Mouse (Mus musculus): ENCODE measurements around the gene Rpl36a-ps1. TPM values are rescaled to one million over a fixed set of nuclear protein-coding genes. Genes with fewer than 3 reads are reported as not detected.

Gene Rpl36a-ps1
- polyA plus RNA-seq, 1 experiment from 2014 or later, result 3.6 TPM

DNA sequence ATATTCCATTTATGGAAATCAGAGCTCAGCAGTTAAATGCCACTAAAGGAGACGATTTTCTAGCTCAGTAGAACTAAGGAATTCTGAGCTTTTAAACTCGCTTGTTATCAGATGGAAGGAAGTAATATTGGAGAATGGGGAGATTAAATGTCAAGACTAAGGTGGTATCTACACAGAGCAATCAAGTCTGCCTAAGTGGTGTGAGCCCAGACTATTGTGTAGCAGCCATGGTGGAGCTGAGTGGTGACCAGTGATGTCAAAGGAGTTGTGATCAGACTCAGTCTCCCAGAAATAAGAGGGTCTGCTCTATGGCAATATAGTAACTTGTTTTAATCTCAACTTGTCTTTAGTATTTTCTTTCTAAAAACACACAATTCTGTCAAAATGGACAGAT is 16.8 kb upstream of the Rpl36a-ps1 start:
- no peaks in the 10 kb centered on the region for H3K36me3 ChIP-seq (ENCODE audit: control insufficient read depth, insufficient read depth, low read length)
- no peaks in the 10 kb centered on the region for H3K9me3 ChIP-seq (ENCODE audit: control insufficient read depth, low read length)
- no peak overlapping the region for H3K9ac ChIP-seq (ENCODE audit: low read length)
- TF ChIP-seq EP300 (optimal IDR thresholded peaks at IDR 0.05) (no peak), CTCF (IDR thresholded peaks at IDR 0.05; ENCODE audit: low read depth) (no peak)
- H3K4me2 ChIP-seq (replicated peaks; ENCODE audit: low read depth), result no peak overlapping the region
- H3K4me3 ChIP-seq (ENCODE audit: low read depth, low read length), result no peak overlapping the region
- H3K27me3 ChIP-seq (ENCODE audit: control insufficient read depth, insufficient read depth, low read length), result no peaks in the 10 kb centered on the region
- no peak for ATAC-seq (ENCODE audit: low FRiP score, low TSS enrichment)
- no peak for DNase-seq (ENCODE audit: low spot score)
- WGBS, result 42% methylated on average over 2 of the region's 2 CpGs
- H3K27ac ChIP-seq (replicated peaks), result no peak overlapping the region
- no peaks in the 10 kb centered on the region for H3K4me1 ChIP-seq (replicated peaks; ENCODE audit: control insufficient read depth, insufficient read depth)

DNA sequence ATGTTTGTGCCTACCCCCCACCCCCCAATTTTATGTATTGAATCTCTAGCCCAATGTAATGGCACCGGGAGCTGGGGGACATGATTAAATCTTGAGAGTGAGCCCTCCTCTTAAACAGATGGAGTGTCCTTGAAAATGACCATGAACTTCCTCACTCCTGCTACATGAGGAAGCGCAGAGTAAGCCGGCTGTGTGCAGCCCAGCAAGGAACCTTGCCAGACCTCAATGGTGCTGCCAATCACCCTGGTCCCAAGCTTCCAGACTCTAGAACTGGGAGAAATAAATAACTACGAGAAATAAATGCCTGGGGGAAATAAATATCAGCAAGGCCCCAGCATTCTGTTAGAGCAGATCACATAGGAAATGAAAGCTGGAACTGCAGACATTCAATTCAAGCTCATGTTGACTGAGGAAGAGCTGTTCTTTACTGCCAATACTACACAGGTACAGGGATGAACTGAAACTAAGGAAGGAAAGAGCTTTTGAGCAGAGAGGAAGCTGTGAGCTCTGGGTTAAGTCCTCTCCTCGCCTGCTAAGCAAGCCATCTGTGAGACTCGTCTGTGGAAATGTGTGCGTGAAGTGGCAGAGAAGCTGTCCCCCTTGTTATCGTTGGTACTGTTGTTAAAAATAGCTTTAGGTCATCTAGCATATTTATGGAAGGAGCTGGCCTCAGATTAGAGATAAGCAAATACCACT is 16.3 kb upstream of the Rpl36a-ps1 start:
- H3K27me3 ChIP-seq (ENCODE audit: control insufficient read depth, insufficient read depth, low read length), result no peaks in the 10 kb centered on the region
- H3K9ac ChIP-seq (ENCODE audit: low read length), result no peak overlapping the region
- no peak for ATAC-seq (ENCODE audit: low FRiP score, low TSS enrichment)
- H3K4me3 ChIP-seq (ENCODE audit: low read depth, low read length), result no peak overlapping the region
- no peaks in the 10 kb centered on the region for H3K36me3 ChIP-seq (ENCODE audit: control insufficient read depth, insufficient read depth, low read length)
- no peak overlapping the region for H3K4me2 ChIP-seq (replicated peaks; ENCODE audit: low read depth)
- H3K9me3 ChIP-seq (ENCODE audit: control insufficient read depth, low read length), result no peaks in the 10 kb centered on the region
- 47% methylated on average over 8 of the region's 8 CpGs for WGBS
- DNase-seq (ENCODE audit: low spot score), result no peak
- no peaks in the 10 kb centered on the region for H3K4me1 ChIP-seq (replicated peaks; ENCODE audit: control insufficient read depth, insufficient read depth)
- no peak overlapping the region for H3K27ac ChIP-seq (replicated peaks)
- TF ChIP-seq EP300 (optimal IDR thresholded peaks at IDR 0.05), result no peak
- TF ChIP-seq CTCF (IDR thresholded peaks at IDR 0.05; ENCODE audit: low read depth), result no peak

- H3K9me3 ChIP-seq (ENCODE audit: control insufficient read depth, low read length), result no peaks in the 10 kb centered on the region
- H3K36me3 ChIP-seq (ENCODE audit: control insufficient read depth, insufficient read depth, low read length), result no peaks in the 10 kb centered on the region
- H3K27me3 ChIP-seq (ENCODE audit: control insufficient read depth, insufficient read depth, low read length), result no peaks in the 10 kb centered on the region
- WGBS, result 67% methylated on average over 2 of the region's 2 CpGs
- H3K27ac ChIP-seq (replicated peaks), result no peak overlapping the region
- no peak overlapping the region for H3K9ac ChIP-seq (ENCODE audit: low read length)
- H3K4me3 ChIP-seq (ENCODE audit: low read depth, low read length), result no peak overlapping the region
- no peaks in the 10 kb centered on the region for H3K4me1 ChIP-seq (replicated peaks; ENCODE audit: control insufficient read depth, insufficient read depth)
- no peak for DNase-seq (ENCODE audit: low spot score)
- no peak overlapping the region for H3K4me2 ChIP-seq (replicated peaks; ENCODE audit: low read depth)
- no peak for TF ChIP-seq EP300 (optimal IDR thresholded peaks at IDR 0.05)
- no peak for TF ChIP-seq CTCF (IDR thresholded peaks at IDR 0.05; ENCODE audit: low read depth)
- ATAC-seq (ENCODE audit: low FRiP score, low TSS enrichment), result no peak
Observed at GRCm38 (mm10) chr14:98992482-98992881, 1.6 kb downstream of the Rpl36a-ps1 start.

DNA sequence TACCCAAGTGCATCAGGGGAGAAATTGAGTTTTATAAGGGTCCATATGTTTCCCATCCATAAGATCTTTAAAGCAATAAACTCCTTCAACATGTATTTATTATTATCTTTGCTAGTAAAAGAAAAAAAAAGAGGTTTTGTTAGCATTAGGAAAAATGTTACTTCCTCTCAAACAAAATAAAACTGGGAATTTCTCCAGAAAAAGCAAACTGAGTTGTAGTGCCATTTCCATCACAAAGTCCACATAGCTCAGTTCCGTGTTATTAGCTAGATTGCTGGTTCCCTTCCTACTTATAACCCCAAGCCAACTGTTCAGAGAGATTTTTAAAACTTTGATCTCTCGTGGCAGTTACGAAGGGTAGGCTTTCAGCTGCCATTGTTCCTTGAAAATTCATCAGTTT is 3.5 kb downstream of the Rpl36a-ps1 start:
- Histone ChIP-seq H3K4me1 (replicated peaks; ENCODE audit: control insufficient read depth, insufficient read depth) (no peaks in the 10 kb centered on the region), H3K27ac (replicated peaks) (no peak overlapping the region), H3K36me3 (ENCODE audit: control insufficient read depth, insufficient read depth, low read length) (no peaks in the 10 kb centered on the region), H3K9me3 (ENCODE audit: control insufficient read depth, low read length) (no peaks in the 10 kb centered on the region), H3K4me2 (replicated peaks; ENCODE audit: low read depth) (no peak overlapping the region), H3K9ac (ENCODE audit: low read length) (no peak overlapping the region), H3K4me3 (ENCODE audit: low read depth, low read length) (no peak overlapping the region), H3K27me3 (ENCODE audit: control insufficient read depth, insufficient read depth, low read length) (no peaks in the 10 kb centered on the region)
- ATAC-seq (ENCODE audit: low FRiP score, low TSS enrichment) (no peak), DNase-seq (ENCODE audit: low spot score) (no peak)
- 63% methylated on average over 3 of the region's 3 CpGs for WGBS
- TF ChIP-seq EP300 (optimal IDR thresholded peaks at IDR 0.05), result no peak
- TF ChIP-seq CTCF (IDR thresholded peaks at IDR 0.05; ENCODE audit: low read depth), result no peak

- ATAC-seq (ENCODE audit: low FRiP score, low TSS enrichment), result no peak
- no peak for TF ChIP-seq EP300 (optimal IDR thresholded peaks at IDR 0.05)
- no peak for TF ChIP-seq CTCF (IDR thresholded peaks at IDR 0.05; ENCODE audit: low read depth)
- H3K9ac ChIP-seq (ENCODE audit: low read length), result no peak overlapping the region
- no peak overlapping the region for H3K4me2 ChIP-seq (replicated peaks; ENCODE audit: low read depth)
- no peaks in the 10 kb centered on the region for H3K4me1 ChIP-seq (replicated peaks; ENCODE audit: control insufficient read depth, insufficient read depth)
- no peaks in the 10 kb centered on the region for H3K9me3 ChIP-seq (ENCODE audit: control insufficient read depth, low read length)
- no peaks in the 10 kb centered on the region for H3K36me3 ChIP-seq (ENCODE audit: control insufficient read depth, insufficient read depth, low read length)
- no peak overlapping the region for H3K4me3 ChIP-seq (ENCODE audit: low read depth, low read length)
- H3K27ac ChIP-seq (replicated peaks), result no peak overlapping the region
- H3K27me3 ChIP-seq (ENCODE audit: control insufficient read depth, insufficient read depth, low read length), result no peaks in the 10 kb centered on the region
- 40% methylated on average over 3 of the region's 3 CpGs for WGBS
- no peak for DNase-seq (ENCODE audit: low spot score)
Observed at GRCm38 (mm10) chr14:98989818-98990217, 4.3 kb downstream of the Rpl36a-ps1 start.

DNA sequence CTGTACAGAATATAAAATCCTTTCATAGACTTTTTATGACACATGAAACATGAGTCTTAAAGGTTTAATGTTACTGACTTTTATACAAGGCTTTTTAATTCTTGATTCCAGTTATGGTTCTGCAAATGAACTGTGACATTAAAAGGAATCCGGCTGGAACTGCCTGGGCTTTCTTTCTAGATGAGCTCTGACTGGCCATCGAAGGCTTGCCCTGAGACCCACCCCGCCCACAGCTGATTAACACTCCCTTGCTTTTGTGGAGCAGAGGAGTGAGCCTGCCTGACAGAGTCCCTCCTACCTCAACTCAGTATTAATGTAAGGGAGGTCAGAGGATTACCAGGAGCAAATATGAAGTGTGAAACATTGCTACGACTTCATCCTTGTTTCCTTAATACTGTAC is 22.2 kb downstream of the Rpl36a-ps1 start:
- no peaks in the 10 kb centered on the region for H3K36me3 ChIP-seq (ENCODE audit: control insufficient read depth, insufficient read depth, low read length)
- H3K9ac ChIP-seq (ENCODE audit: low read length), result no peak overlapping the region
- ATAC-seq (ENCODE audit: low FRiP score, low TSS enrichment), result no peak
- no peaks in the 10 kb centered on the region for H3K9me3 ChIP-seq (ENCODE audit: control insufficient read depth, low read length)
- no peak overlapping the region for H3K4me3 ChIP-seq (ENCODE audit: low read depth, low read length)
- 18% methylated on average over 4 of the region's 4 CpGs for WGBS
- TF ChIP-seq CTCF (IDR thresholded peaks at IDR 0.05; ENCODE audit: low read depth), result no peak
- TF ChIP-seq EP300 (optimal IDR thresholded peaks at IDR 0.05), result no peak
- no peaks in the 10 kb centered on the region for H3K27me3 ChIP-seq (ENCODE audit: control insufficient read depth, insufficient read depth, low read length)
- H3K4me2 ChIP-seq (replicated peaks; ENCODE audit: low read depth), result no peak overlapping the region
- peak; percentile 18 for DNase-seq (ENCODE audit: low spot score)
- H3K4me1 ChIP-seq (replicated peaks; ENCODE audit: control insufficient read depth, insufficient read depth), result no peaks in the 10 kb centered on the region
- H3K27ac ChIP-seq (replicated peaks), result no peak overlapping the region
